Mouse (Mus musculus) olfactory bulb, adult 2 months (tissue): ENCODE data around the gene Zfp663. TPM values are rescaled to one million over a fixed set of nuclear protein-coding genes. Genes with fewer than 3 reads are reported as not detected.

ENCODE experiments used
- H3K27ac ChIP-seq: fragments of 200-500 bp; 2 replicates; pipeline ENCODE4 v1.5.1; 2012; ENCODE audit warnings: low read depth, low read length; ENCODE audit not compliant: insufficient read depth
- H3K4me1 ChIP-seq: fragments of 200-500 bp; 2 replicates; pipeline ENCODE4 v1.6.1; 2012; ENCODE audit warnings: low read length; ENCODE audit not compliant: control insufficient read depth, insufficient read depth
- H3K4me3 ChIP-seq: fragments of 200-500 bp; 2 replicates; pipeline ENCODE4 v1.5.1; 2012; ENCODE audit warnings: mild to moderate bottlenecking, low read depth, low read length, moderate library complexity; ENCODE audit not compliant: insufficient read depth
- CTCF ChIP-seq: fragments of 200-500 bp; IDR thresholded peaks from 2 replicates; pipeline ENCODE4 v1.5.1; 2012; ENCODE audit warnings: low read depth, mild to moderate bottlenecking, low read length, moderate library complexity; ENCODE audit not compliant: insufficient read depth
- POLR2A ChIP-seq: fragments of 200-500 bp; IDR thresholded peaks from 2 replicates; pipeline ENCODE4 v1.6.1; 2012; ENCODE audit warnings: mild to moderate bottlenecking, low read depth, low read length, moderate library complexity; ENCODE audit not compliant: insufficient read depth
- WGBS: fragments of 180-500 bp; shearing (Covaris S2); methylation state at CpG from one replicate; pipeline ENCODE4 v1.1.7; 2018; 5-methylcytosine and 5-hydroxymethylcytosine counted together
- polyA plus RNA-seq: library from polyadenylated mRNA; stranded (reverse); fragments of >200 nt; gene quantifications from 2 replicates; pipeline ENCODE4 v1.2.4, GENCODE M21; 2012; ENCODE audit warnings: low replicate concordance; ENCODE audit not compliant: missing spikeins, insufficient read depth, insufficient read length

The Zfp663 gene
- polyA plus RNA-seq, 1 experiment: not detected

GRCm38 (mm10) chr2:165351828-165352513 lies 16.6 kb downstream of the Zfp663 start:
- H3K4me3 ChIP-seq: no peak overlapping the region
- H3K27ac ChIP-seq: no peak overlapping the region

GRCm38 (mm10) chr2:165349466-165349865 lies 19.1 kb downstream of the Zfp663 start:
- Histone ChIP-seq H3K4me1 (peaks cover 12% of the 10 kb centered on the region), H3K27ac (no peak overlapping the region), H3K4me3 (no peak overlapping the region)
- TF ChIP-seq CTCF (0 out of 2 replicates have a peak, but pooled peaks have one; percentile 25), POLR2A (no peak)
- WGBS: 18% methylated on average over 8 of the region's 8 CpGs

More at GRCm38 (mm10) chr2:165351828-165352513, 16.6 kb downstream of the Zfp663 start:
- H3K4me1 ChIP-seq: peaks cover 9% of the 10 kb centered on the region
- no peak for TF ChIP-seq POLR2A
- TF ChIP-seq CTCF: no peak
- WGBS: 90% methylated on average over 20 of the region's 20 CpGs

- no peak overlapping the region for H3K4me3 ChIP-seq
- peaks cover 15% of the 10 kb centered on the region for H3K4me1 ChIP-seq
- no peak overlapping the region for H3K27ac ChIP-seq
- TF ChIP-seq CTCF (no peak), POLR2A (no peak)
- WGBS: 96% methylated on average over 5 of the region's 5 CpGs
Measured at GRCm38 (mm10) chr2:165346180-165346579, 22.3 kb downstream of the Zfp663 start.

GRCm38 (mm10) chr2:165337191-165337590 lies 31.3 kb downstream of the Zfp663 start:
- TF ChIP-seq CTCF: no peak
- no peak for TF ChIP-seq POLR2A
- WGBS: 51% methylated on average over 3 of the region's 3 CpGs

GRCm38 (mm10) chr2:165332610-165333210 lies 35.8 kb downstream of the Zfp663 start:
- no peak overlapping the region for H3K27ac ChIP-seq
- TF ChIP-seq POLR2A: no peak
- H3K4me1 ChIP-seq: peaks cover 30% of the 10 kb centered on the region
- no peak overlapping the region for H3K4me3 ChIP-seq
- 35% methylated on average over 14 of the region's 14 CpGs for WGBS

More at GRCm38 (mm10) chr2:165337191-165337590, 31.3 kb downstream of the Zfp663 start:
- H3K4me1 ChIP-seq: peaks cover 31% of the 10 kb centered on the region
- no peak overlapping the region for H3K4me3 ChIP-seq
- no peak overlapping the region for H3K27ac ChIP-seq

GRCm38 (mm10) chr2:165329703-165330102 lies 38.8 kb downstream of the Zfp663 start:
- 56% methylated on average over 3 of the region's 3 CpGs for WGBS
- Histone ChIP-seq H3K27ac (no peak overlapping the region), H3K4me1 (peaks cover 30% of the 10 kb centered on the region), H3K4me3 (no peak overlapping the region)
- TF ChIP-seq CTCF: no peak
- TF ChIP-seq POLR2A: no peak

GRCm38 (mm10) chr2:165328746-165329145 lies 39.8 kb downstream of the Zfp663 start:
- WGBS: 79% methylated on average over 5 of the region's 5 CpGs
- Histone ChIP-seq H3K4me1 (peaks cover 39% of the 10 kb centered on the region), H3K4me3 (no peak overlapping the region), H3K27ac (peak overlapping the region; percentile 88; the same call in 1 of the 2 replicates)
- TF ChIP-seq POLR2A (no peak), CTCF (no peak)

- no peak overlapping the region for H3K4me3 ChIP-seq
Measured at GRCm38 (mm10) chr2:165327386-165327785, 41.1 kb downstream of the Zfp663 start.

GRCm38 (mm10) chr2:165326304-165327190 lies 42.0 kb downstream of the Zfp663 start, which contains the start of gene Elmo2:
Gene Elmo2 (minus strand): TSS chr2:165326479.
- WGBS: under 1% methylated on average over 55 of the region's 55 CpGs
- TF ChIP-seq CTCF: no peak
- TF ChIP-seq POLR2A: peak; percentile 60
- H3K4me1 ChIP-seq: peaks cover 50% of the 10 kb centered on the region
- peak within 1 kb of the TSS; percentile 88 for H3K27ac ChIP-seq
- peak within 1 kb of the TSS; percentile 68 for H3K4me3 ChIP-seq

More at GRCm38 (mm10) chr2:165327386-165327785, 41.1 kb downstream of the Zfp663 start:
- H3K27ac ChIP-seq: peak overlapping the region; percentile 88
- TF ChIP-seq POLR2A (no peak), CTCF (no peak)
- 21% methylated on average over 7 of the region's 7 CpGs for WGBS
- peaks cover 43% of the 10 kb centered on the region for H3K4me1 ChIP-seq
